Mouse (Mus musculus): ENCODE results near the gene Zranb3.
"Not testable (repeated sequence)": the region's sequence is repeated elsewhere in the genome, so short reads cannot be mapped to it uniquely, and the experiment has no call there.

The Zranb3 gene

GRCm38 (mm10) chr1:128060655-128061344 is 42.0 kb downstream of the Zranb3 start:
- DNase-seq (ENCODE audit: low spot score), result no peak

GRCm38 (mm10) chr1:128058625-128059024 is 44.2 kb downstream of the Zranb3 start:
- DNase-seq (ENCODE audit: low spot score), result no peak

- DNase-seq (ENCODE audit: low spot score), result no peak
Observed at GRCm38 (mm10) chr1:128057269-128057668, 45.6 kb downstream of the Zranb3 start.

- DNase-seq (ENCODE audit: low spot score), result no peak
Observed at GRCm38 (mm10) chr1:128046920-128047319, 55.9 kb downstream of the Zranb3 start.

- no peak for DNase-seq (ENCODE audit: low spot score)
Observed at GRCm38 (mm10) chr1:128046455-128046854, 56.4 kb downstream of the Zranb3 start.

- no peak for DNase-seq (ENCODE audit: low spot score)
Observed at GRCm38 (mm10) chr1:128044181-128044580, 58.7 kb downstream of the Zranb3 start.

GRCm38 (mm10) chr1:128036296-128036695 is 66.6 kb downstream of the Zranb3 start:
- no peak for DNase-seq (ENCODE audit: low spot score)

- no peak for DNase-seq (ENCODE audit: low spot score)
Observed at GRCm38 (mm10) chr1:128032123-128032522, 70.7 kb downstream of the Zranb3 start.

GRCm38 (mm10) chr1:128031524-128031923 is 71.3 kb downstream of the Zranb3 start:
- DNase-seq (ENCODE audit: low spot score), result no peak

- DNase-seq (ENCODE audit: low spot score), result no peak
Observed at GRCm38 (mm10) chr1:128024363-128025114, 78.3 kb downstream of the Zranb3 start.

- no peak for DNase-seq (ENCODE audit: low spot score)
Observed at GRCm38 (mm10) chr1:128020001-128020770, 82.7 kb downstream of the Zranb3 start.

- DNase-seq (ENCODE audit: low spot score), result no peak
Observed at GRCm38 (mm10) chr1:128016035-128016492, 86.8 kb downstream of the Zranb3 start.

- DNase-seq (ENCODE audit: low spot score), result no peak
Observed at GRCm38 (mm10) chr1:128013698-128014386, 89.0 kb downstream of the Zranb3 start.

- DNase-seq (ENCODE audit: low spot score), result no peak
Observed at GRCm38 (mm10) chr1:128009751-128010150, 93.1 kb downstream of the Zranb3 start.

GRCm38 (mm10) chr1:128006042-128006600 is 96.7 kb downstream of the Zranb3 start:
- not testable (repeated sequence) for DNase-seq (ENCODE audit: low spot score)

- no peak for DNase-seq (ENCODE audit: low spot score)
Observed at GRCm38 (mm10) chr1:128004371-128004720, 98.5 kb downstream of the Zranb3 start.

- no peak for DNase-seq (ENCODE audit: low spot score)
Observed at GRCm38 (mm10) chr1:128003712-128004370, 99.0 kb downstream of the Zranb3 start.

GRCm38 (mm10) chr1:128002159-128002558 is 100.7 kb downstream of the Zranb3 start:
- DNase-seq (ENCODE audit: low spot score), result no peak

GRCm38 (mm10) chr1:128000931-128001330 is 101.9 kb downstream of the Zranb3 start:
- DNase-seq (ENCODE audit: low spot score), result not testable (repeated sequence)

- no peak for DNase-seq (ENCODE audit: low spot score)
Observed at GRCm38 (mm10) chr1:127993892-127994291, 109.0 kb downstream of the Zranb3 start.

Data from embryo, embryonic 10.5 days (tissue).